Comparison of ENCODE assay signal across 8 mouse cellular contexts in the genomic region with DNA sequence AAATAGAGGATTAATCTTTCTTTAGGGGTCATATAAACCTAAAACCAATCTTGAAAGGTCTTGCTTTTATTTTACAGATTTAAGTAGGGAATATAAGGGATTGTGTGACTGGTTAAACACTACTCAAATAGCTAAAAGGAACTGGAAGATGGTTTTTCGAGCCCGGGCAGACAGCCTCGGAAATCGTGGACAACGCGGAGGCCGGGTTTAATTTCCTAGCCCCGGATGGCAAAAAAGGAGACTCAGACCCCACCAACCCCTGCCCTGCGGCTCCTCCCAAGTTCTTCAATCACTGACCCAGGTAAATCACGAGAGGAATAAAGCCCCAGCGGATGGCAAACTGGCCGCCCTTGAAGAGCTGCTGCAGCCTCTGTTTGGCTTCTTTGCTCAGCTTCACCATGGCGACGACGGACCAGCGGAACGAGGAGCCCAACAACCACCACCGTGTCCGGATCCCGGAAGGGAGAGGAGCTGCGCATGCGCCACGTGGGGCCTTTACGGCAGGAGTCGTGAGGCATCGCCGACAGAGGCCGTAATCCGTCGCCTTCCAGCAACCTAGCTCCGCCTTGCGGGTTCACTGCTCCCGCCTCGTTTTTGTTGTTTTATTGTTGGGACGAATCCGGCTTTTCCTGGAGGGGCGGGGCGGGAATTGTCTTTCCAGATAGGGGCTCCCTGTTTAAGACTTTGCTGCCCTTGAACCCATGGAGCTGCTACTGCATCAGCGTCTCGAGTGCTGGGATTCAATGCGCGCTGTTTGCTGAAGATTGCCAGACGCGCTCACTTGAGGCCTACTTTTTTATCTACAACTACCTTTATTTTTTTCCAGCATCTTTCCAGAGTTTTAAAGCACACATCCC. TPM values are rescaled to one million over a fixed set of nuclear protein-coding genes. Genes with fewer than 3 reads are reported as not detected.
DNase-seq lines count a peak whose midpoint lies in the region; ATAC-seq and TF ChIP-seq lines count a peak whose summit lies in the region.

A gene (minus strand): TSS at position 488 of the 857 bp plus-strand sequence.

- intact Hi-C loops in heart, postnatal 36 days (cut with DNase I) = no loop called here

- H3K27me3 ChIP-seq in G1E (ENCODE audit: insufficient read depth, low read length) = peaks cover 2% of the 10 kb centered on the region; the same call in 1 of the 2 replicates
- no peaks in the 10 kb centered on the region for H3K27me3 ChIP-seq in forebrain, embryonic 16.5 days (replicated peaks; ENCODE audit: control insufficient read depth, insufficient read depth, low read length)
- no peaks in the 10 kb centered on the region for H3K27me3 ChIP-seq in lung, embryonic 14.5 days (ENCODE audit: insufficient read depth, low read length)
- H3K27me3 ChIP-seq in thymus, adult 2 months (ENCODE audit: control insufficient read depth, insufficient read depth, low read length) = no peaks in the 10 kb centered on the region

- H3K4me3 ChIP-seq in G1E (ENCODE audit: low read depth, low read length) = peak within 1 kb of the TSS; percentile 76
- peak within 1 kb of the TSS; percentile 77 for H3K4me3 ChIP-seq in forebrain, embryonic 16.5 days (replicated peaks; ENCODE audit: low read length)
- peak within 1 kb of the TSS; percentile 95 for H3K4me3 ChIP-seq in layer of hippocampus, adult 2 months
- H3K4me3 ChIP-seq in lung, embryonic 14.5 days (ENCODE audit: low read depth, low read length) = peak within 1 kb of the TSS; percentile 66
- H3K4me3 ChIP-seq in olfactory bulb, adult 2 months (ENCODE audit: insufficient read depth, low read depth, low read length) = peak within 1 kb of the TSS; percentile 83
- H3K4me3 ChIP-seq in thymus, adult 2 months (ENCODE audit: control insufficient read depth, insufficient read depth, low read length) = peak within 1 kb of the TSS; percentile 78

- H3K4me2 ChIP-seq in forebrain, embryonic 16.5 days (ENCODE audit: low read length) = peak within 1 kb of the TSS; percentile 80
- peak within 1 kb of the TSS; percentile 80 for H3K4me2 ChIP-seq in lung, embryonic 14.5 days

- TF ChIP-seq POLR2A in olfactory bulb, adult 2 months (IDR thresholded peaks at IDR 0.05; ENCODE audit: insufficient read depth, low read depth, low read length) = peak; percentile 69
- peak; percentile 86 for TF ChIP-seq POLR2A in thymus, adult 2 months (IDR thresholded peaks at IDR 0.05; ENCODE audit: control insufficient read depth, extremely low read depth, insufficient read depth, low read length, poor library complexity)

- 0 out of 2 replicates have a peak, but pooled peaks cover 2% of the 10 kb centered on the region for H3K9me3 ChIP-seq in G1E (replicated peaks)
- H3K9me3 ChIP-seq in forebrain, embryonic 16.5 days (ENCODE audit: control insufficient read depth, low read length) = no peaks in the 10 kb centered on the region
- no peaks in the 10 kb centered on the region for H3K9me3 ChIP-seq in lung, embryonic 14.5 days (ENCODE audit: low read depth, low read length)

- DNase-seq in G1E (ENCODE audit: low spot score) = peak; percentile 96
- DNase-seq in cerebellum, adult 18-20 months = peak; percentile 96 to 97
- DNase-seq in heart, postnatal 36 days = peak; percentile 94 to 95
- DNase-seq in layer of hippocampus, adult 2 months (ENCODE audit: low spot score in 2 of 2) = peak; percentile 97 to 98
- DNase-seq in lung, embryonic 14.5 days = peak; percentile 99
- peak; percentile 96 for DNase-seq in thymus, adult 2 months

- under 1% methylated on average over 44 of the region's 44 CpGs for WGBS in forebrain, embryonic 16.5 days
- under 1% methylated on average over 44 of the region's 44 CpGs for WGBS in lung, embryonic 14.5 days
- WGBS in olfactory bulb, adult 2 months = under 1% methylated on average over 44 of the region's 44 CpGs
- WGBS in thymus, adult 2 months = 2% methylated on average over 44 of the region's 44 CpGs

- TF ChIP-seq CTCF in G1E (IDR thresholded peaks at IDR 0.05; ENCODE audit: low read depth, low read length) = no peak
- peak; percentile 30; the same call in 1 of the 2 replicates for TF ChIP-seq CTCF in layer of hippocampus, adult 2 months (conservative IDR thresholded peaks at IDR 0.05)
- TF ChIP-seq CTCF in lung, embryonic 14.5 days (IDR thresholded peaks at IDR 0.05; ENCODE audit: low read depth) = peak; percentile 26; the same call in 1 of the 2 replicates
- TF ChIP-seq CTCF in olfactory bulb, adult 2 months (IDR thresholded peaks at IDR 0.05; ENCODE audit: insufficient read depth, low read depth, low read length) = no peak
- no peak for TF ChIP-seq CTCF in thymus, adult 2 months (IDR thresholded peaks at IDR 0.05; ENCODE audit: borderline replicate concordance, control insufficient read depth, extremely low read depth, insufficient read depth, low read length, poor library complexity)

- peaks cover 29% of the 10 kb centered on the region for H3K36me3 ChIP-seq in G1E (replicated peaks)
- H3K36me3 ChIP-seq in forebrain, embryonic 16.5 days (ENCODE audit: control insufficient read depth, insufficient read depth) = peaks cover 4% of the 10 kb centered on the region; the same call in 1 of the 2 replicates
- H3K36me3 ChIP-seq in lung, embryonic 14.5 days (ENCODE audit: insufficient read depth) = peaks cover 5% of the 10 kb centered on the region
- H3K36me3 ChIP-seq in thymus, adult 2 months (ENCODE audit: control insufficient read depth, insufficient read depth, low read length) = peaks cover 8% of the 10 kb centered on the region

- H3K9ac ChIP-seq in forebrain, embryonic 16.5 days (replicated peaks; ENCODE audit: low read depth, low read length) = peak within 1 kb of the TSS; percentile 75
- H3K9ac ChIP-seq in lung, embryonic 14.5 days = peak within 1 kb of the TSS; percentile 75

- peaks cover 13% of the 10 kb centered on the region for H3K4me1 ChIP-seq in G1E (ENCODE audit: insufficient read depth, low read depth, low read length)
- H3K4me1 ChIP-seq in forebrain, embryonic 16.5 days (replicated peaks; ENCODE audit: control insufficient read depth, insufficient read depth, low read length) = peaks cover 17% of the 10 kb centered on the region
- H3K4me1 ChIP-seq in lung, embryonic 14.5 days (ENCODE audit: insufficient read depth) = peaks cover 7% of the 10 kb centered on the region; the same call in 1 of the 2 replicates
- H3K4me1 ChIP-seq in olfactory bulb, adult 2 months (ENCODE audit: control insufficient read depth, insufficient read depth, low read length) = peaks cover 4% of the 10 kb centered on the region; the same call in 1 of the 2 replicates
- H3K4me1 ChIP-seq in thymus, adult 2 months (replicated peaks; ENCODE audit: control insufficient read depth, insufficient read depth, low read length) = peaks cover 6% of the 10 kb centered on the region; the same call in 1 of the 2 replicates

- H3K27ac ChIP-seq in forebrain, embryonic 16.5 days (ENCODE audit: low read length) = peak within 1 kb of the TSS; percentile 92
- H3K27ac ChIP-seq in layer of hippocampus, adult 2 months = peak within 1 kb of the TSS; percentile 93
- peak within 1 kb of the TSS; percentile 82 for H3K27ac ChIP-seq in lung, embryonic 14.5 days (ENCODE audit: low read depth)
- peak within 1 kb of the TSS; percentile 89 for H3K27ac ChIP-seq in olfactory bulb, adult 2 months (ENCODE audit: insufficient read depth, low read depth, low read length)
- H3K27ac ChIP-seq in thymus, adult 2 months (ENCODE audit: control insufficient read depth, insufficient read depth, low read length) = no peak within 1 kb of the TSS

- peak; percentile 82 for ATAC-seq in G1E (ENCODE audit: extremely low read depth, insufficient number of reproducible peaks, low FRiP score, poor library complexity, severe bottlenecking)
- ATAC-seq in forebrain, embryonic 16.5 days = peak; percentile 94
- ATAC-seq in lung, embryonic 14.5 days (ENCODE audit: insufficient read depth) = peak; percentile 96

RNA-seq across cellular contexts. Expression of the gene that starts here (rescaled TPM):
- total RNA-seq in G1E (2014; fragmentation: Nextera tagmentation) (7.8 and 12.3 TPM in 2 replicates), G1E (2017) (343 and 366 TPM in 2 replicates)
- 6.0 and 22.3 TPM in 2 replicates for polyA plus RNA-seq in G1E (2012)
- polyA plus RNA-seq in forebrain, embryonic 16.5 days (2015; fragmentation: Nextera tagmentation; extraction: Ambion mirVana) = 82.7 and 85.1 TPM in 2 replicates
- 100 to 1,000 TPM; 105 to 107 TPM for total RNA-seq in heart, postnatal 36 days (2021)
- 10 to 100 TPM; 73.7 to 80.6 TPM for total RNA-seq in layer of hippocampus, adult 2 months (2021)
- polyA plus RNA-seq in lung, embryonic 14.5 days (2014; fragmentation: Nextera tagmentation; extraction: Ambion mirVana) = 108 and 112 TPM in 2 replicates
- polyA plus RNA-seq in olfactory bulb, adult 2 months (2012; ENCODE audit: insufficient read depth, insufficient read length, low replicate concordance, missing spikeins) = not detected in 2 replicates
- 35.5 and 43.3 TPM in 2 replicates for polyA plus RNA-seq in thymus, adult 2 months (2012; rRNA removed)

Comparison
In these comparisons a context has a peak if more than half of its experiments do, and no peak if none do; other contexts are left out.
1. CTCF ChIP-seq: peak in layer of hippocampus, adult 2 months (single experiment) and lung, embryonic 14.5 days (single experiment); none in G1E (single experiment), olfactory bulb, adult 2 months (single experiment) and thymus, adult 2 months (single experiment).
2. Peak in every context shown above with its lines, with median percentiles within 50 percentile points of each other: ATAC-seq, DNase-seq and H3K4me3 ChIP-seq.